Mouse (Mus musculus) kidney, embryonic 14.5 days (tissue): ENCODE measurements around the gene Slamf9. TPM values are rescaled to one million over a fixed set of nuclear protein-coding genes. Genes with fewer than 3 reads are reported as not detected.
A peak's percentile ranks its signal among the peaks of the same experiment; 100 is the strongest.

ENCODE experiments used
- ATAC-seq: fragments of 200-750 bp; cut with Nextera tagmentation; 2 replicates; pipeline ENCODE4 v1.8.0; 2017; ENCODE audit warnings: moderate number of reproducible peaks, mild to moderate bottlenecking, moderate TSS enrichment, moderate library complexity; ENCODE audit not compliant: low FRiP score, low TSS enrichment
- H3K27ac ChIP-seq: fragments of 300-500 bp; sonication (generic); 2 replicates; pipeline ENCODE4 v1.5.1; 2014; ENCODE audit warnings: low read depth, mild to moderate bottlenecking, low read length, moderate library complexity, mixed read lengths
- H3K27me3 ChIP-seq: fragments of 300-500 bp; sonication (generic); 2 replicates; pipeline ENCODE4 v1.6.1; 2014; ENCODE audit warnings: mild to moderate bottlenecking, low read length; ENCODE audit not compliant: control insufficient read depth, insufficient read depth
- H3K36me3 ChIP-seq: fragments of 300-500 bp; sonication (generic); 2 replicates; pipeline ENCODE4 v1.6.1; 2014; ENCODE audit warnings: low read length, mixed read lengths; ENCODE audit not compliant: control insufficient read depth, insufficient read depth
- H3K4me1 ChIP-seq: fragments of 300-500 bp; sonication (generic); 2 replicates; pipeline ENCODE4 v1.6.1; 2014; ENCODE audit warnings: low read length, mixed read lengths; ENCODE audit not compliant: control insufficient read depth, insufficient read depth
- H3K4me2 ChIP-seq: fragments of 300-500 bp; sonication (generic); replicated peaks from 2 replicates; pipeline ENCODE4 v1.6.1; 2014; ENCODE audit warnings: low read depth, mild to moderate bottlenecking, low read length
- H3K4me3 ChIP-seq: fragments of 300-500 bp; sonication (generic); 2 replicates; pipeline ENCODE4 v1.5.1; 2014; ENCODE audit warnings: mild to moderate bottlenecking, low read length
- H3K9ac ChIP-seq: fragments of 300-500 bp; sonication (generic); 2 replicates; pipeline ENCODE4 v1.6.1; 2014; ENCODE audit warnings: low read depth, mild to moderate bottlenecking, low read length, moderate library complexity
- H3K9me3 ChIP-seq: fragments of 300-500 bp; sonication (generic); 2 replicates; pipeline ENCODE4 v1.6.1; 2016; ENCODE audit warnings: low read length; ENCODE audit not compliant: control insufficient read depth
- WGBS: fragments of 180-500 bp; shearing (Covaris S2); extraction: QIAGEN DNeasy Blood & Tissue Kit; methylation state at CpG from one replicate; pipeline ENCODE4 v1.1.7; 2014; 5-methylcytosine and 5-hydroxymethylcytosine counted together
- polyA plus RNA-seq: library from polyadenylated mRNA; unstranded; fragments of >200 nt; fragmentation: Nextera tagmentation; extraction: Ambion mirVana; gene quantifications from 2 replicates; pipeline ENCODE4 v1.2.1, GENCODE M21; 2014

Gene Slamf9
- polyA plus RNA-seq, 1 experiment from 2014 or later = 0.74 TPM

DNA sequence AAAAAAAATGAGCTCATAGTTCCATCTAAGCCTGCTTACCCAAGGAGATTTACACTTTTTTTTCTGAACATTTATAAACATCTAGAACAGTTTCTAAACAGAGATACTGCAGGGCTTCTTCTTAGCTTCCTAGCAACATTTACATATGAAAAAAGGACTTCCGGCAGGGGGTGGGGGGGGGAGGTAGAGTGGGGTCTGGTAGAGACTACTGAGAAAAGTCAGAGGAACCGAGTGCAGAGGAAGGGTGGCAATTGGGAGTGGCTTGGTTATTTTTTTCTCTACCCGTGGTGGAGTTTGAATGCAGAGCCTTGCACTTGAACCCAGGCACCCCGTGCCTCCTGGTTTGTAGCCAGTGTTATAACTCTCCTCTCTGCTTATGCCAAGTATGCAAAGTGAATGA, 19.7 kb upstream of the Slamf9 start:
- H3K4me1 ChIP-seq = no peaks in the 10 kb centered on the region
- no peak overlapping the region for H3K4me3 ChIP-seq
- H3K27ac ChIP-seq = no peak overlapping the region
- WGBS = 36% methylated on average over 4 of the region's 4 CpGs
- no peaks in the 10 kb centered on the region for H3K9me3 ChIP-seq
- H3K9ac ChIP-seq = no peak overlapping the region
- 0 out of 2 replicates have a peak, but pooled peaks cover 2% of the 10 kb centered on the region for H3K27me3 ChIP-seq
- no peak overlapping the region for H3K4me2 ChIP-seq
- no peak for ATAC-seq
- no peaks in the 10 kb centered on the region for H3K36me3 ChIP-seq

DNA sequence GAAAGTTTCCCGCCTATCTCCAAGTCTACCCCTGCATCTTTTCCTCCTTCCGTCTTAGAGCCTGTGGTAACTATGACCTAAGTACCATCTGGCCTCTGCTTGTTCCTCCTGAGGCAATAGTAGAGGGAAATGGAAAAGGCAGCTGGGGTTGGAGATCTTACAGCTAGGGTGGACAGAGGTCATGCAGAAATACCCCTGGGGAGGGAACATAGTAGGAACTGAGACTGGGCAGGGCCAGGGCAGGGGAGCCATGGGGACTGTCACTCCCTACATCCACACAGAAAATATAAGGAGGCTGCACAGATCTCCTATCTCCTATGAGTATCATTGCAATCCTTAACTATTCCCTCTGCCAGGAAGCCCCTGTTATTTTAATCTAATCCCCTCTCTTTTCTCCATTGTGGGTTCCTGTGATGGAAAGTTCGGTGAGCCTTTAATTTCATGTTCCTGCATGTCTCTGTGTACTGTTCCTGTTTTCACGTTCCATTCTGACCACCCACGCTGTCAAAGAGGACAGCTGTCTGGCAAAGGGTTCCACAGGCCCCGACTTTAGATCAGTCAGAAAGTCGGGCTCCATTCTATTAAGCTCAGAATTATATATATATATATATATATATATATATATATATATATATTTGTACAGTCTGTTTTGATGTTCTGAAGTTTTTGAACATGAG, 19.0 kb upstream of the Slamf9 start:
- H3K4me2 ChIP-seq = no peak overlapping the region
- ATAC-seq = no peak
- H3K27ac ChIP-seq = no peak overlapping the region
- H3K9me3 ChIP-seq = no peaks in the 10 kb centered on the region
- H3K4me1 ChIP-seq = no peaks in the 10 kb centered on the region
- H3K9ac ChIP-seq = no peak overlapping the region
- H3K36me3 ChIP-seq = no peaks in the 10 kb centered on the region
- H3K4me3 ChIP-seq = no peak overlapping the region
- H3K27me3 ChIP-seq = 0 out of 2 replicates have a peak, but pooled peaks cover under 1% of the 10 kb centered on the region
- WGBS = 75% methylated on average over 7 of the region's 7 CpGs

DNA sequence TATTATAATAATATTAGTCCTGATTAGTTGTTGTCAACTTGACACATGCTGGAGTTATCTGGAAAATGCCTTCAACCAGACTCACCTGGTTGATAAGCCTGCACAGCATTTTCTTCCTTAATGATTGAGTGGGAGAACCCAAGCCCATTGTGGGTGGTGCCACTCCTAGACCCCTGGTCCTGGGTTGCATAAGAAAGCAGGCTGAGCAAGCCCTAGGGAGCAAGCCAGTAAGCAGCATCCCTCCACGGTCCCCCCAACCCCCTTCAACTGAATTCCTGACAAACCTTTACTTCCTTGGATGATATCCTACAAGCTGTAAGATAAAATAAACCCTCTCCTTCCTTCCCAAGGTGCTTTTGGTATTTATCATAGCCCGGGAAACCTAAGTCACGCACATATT, 18.0 kb upstream of the Slamf9 start:
- Histone ChIP-seq H3K4me2 (no peak overlapping the region), H3K4me3 (no peak overlapping the region), H3K9ac (no peak overlapping the region), H3K9me3 (no peaks in the 10 kb centered on the region), H3K27me3 (no peaks in the 10 kb centered on the region), H3K36me3 (no peaks in the 10 kb centered on the region), H3K27ac (no peak overlapping the region), H3K4me1 (0 out of 2 replicates have a peak, but pooled peaks cover 2% of the 10 kb centered on the region)
- WGBS = 84% methylated on average over 3 of the region's 3 CpGs
- no peak for ATAC-seq

DNA sequence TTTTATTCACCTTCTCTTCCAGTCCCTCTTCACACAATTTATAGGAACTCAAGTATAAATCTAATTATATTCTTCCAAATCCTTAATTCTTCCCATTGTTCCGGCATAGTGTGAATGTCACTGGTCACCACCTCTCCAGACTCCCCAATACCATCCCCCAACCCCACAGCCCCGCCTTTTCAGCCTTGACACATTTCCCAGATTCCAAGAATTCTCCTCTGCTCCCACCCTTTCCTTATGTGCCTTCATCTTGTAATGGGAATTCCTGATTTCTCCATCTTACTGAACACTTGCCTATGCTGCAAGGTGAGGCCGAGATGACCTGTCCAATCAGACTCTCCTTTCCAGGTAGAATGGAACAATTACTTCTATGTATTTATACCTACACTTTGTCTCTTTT, 17.1 kb upstream of the Slamf9 start:
- 91% methylated on average over 3 of the region's 3 CpGs for WGBS
- Histone ChIP-seq H3K36me3 (no peaks in the 10 kb centered on the region), H3K4me3 (no peak overlapping the region), H3K9ac (no peak overlapping the region), H3K9me3 (no peaks in the 10 kb centered on the region), H3K27me3 (no peaks in the 10 kb centered on the region), H3K4me1 (0 out of 2 replicates have a peak, but pooled peaks cover 4% of the 10 kb centered on the region), H3K27ac (no peak overlapping the region), H3K4me2 (no peak overlapping the region)
- ATAC-seq = no peak

DNA sequence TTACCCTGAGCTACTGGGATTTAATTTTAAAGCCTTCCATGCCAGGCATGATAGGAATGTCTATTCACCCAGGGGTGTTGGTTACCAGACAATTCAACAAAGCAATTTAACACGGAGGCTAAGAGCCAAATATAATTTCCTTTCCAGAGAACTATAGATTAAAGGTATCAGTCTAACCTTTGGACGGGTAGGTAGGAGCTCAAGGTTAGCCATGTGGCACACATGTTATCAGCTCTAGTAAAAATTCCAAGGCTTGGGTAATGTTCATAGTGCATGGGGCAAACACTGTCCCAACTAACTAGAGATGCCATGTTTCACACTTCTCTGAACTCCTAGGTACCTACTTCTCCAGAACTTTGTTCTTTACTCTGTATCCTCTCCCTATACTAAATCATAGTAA, 13.6 kb upstream of the Slamf9 start:
- H3K9ac ChIP-seq = no peak overlapping the region
- no peak for ATAC-seq
- 0 out of 2 replicates have a peak, but pooled peaks cover 4% of the 10 kb centered on the region for H3K4me1 ChIP-seq
- no peak overlapping the region for H3K4me2 ChIP-seq
- H3K27me3 ChIP-seq = 0 out of 2 replicates have a peak, but pooled peaks cover 2% of the 10 kb centered on the region
- H3K36me3 ChIP-seq = no peaks in the 10 kb centered on the region
- WGBS = 80% methylated on average over 2 of the region's 2 CpGs
- H3K9me3 ChIP-seq = no peaks in the 10 kb centered on the region
- no peak overlapping the region for H3K4me3 ChIP-seq
- H3K27ac ChIP-seq = no peak overlapping the region

DNA sequence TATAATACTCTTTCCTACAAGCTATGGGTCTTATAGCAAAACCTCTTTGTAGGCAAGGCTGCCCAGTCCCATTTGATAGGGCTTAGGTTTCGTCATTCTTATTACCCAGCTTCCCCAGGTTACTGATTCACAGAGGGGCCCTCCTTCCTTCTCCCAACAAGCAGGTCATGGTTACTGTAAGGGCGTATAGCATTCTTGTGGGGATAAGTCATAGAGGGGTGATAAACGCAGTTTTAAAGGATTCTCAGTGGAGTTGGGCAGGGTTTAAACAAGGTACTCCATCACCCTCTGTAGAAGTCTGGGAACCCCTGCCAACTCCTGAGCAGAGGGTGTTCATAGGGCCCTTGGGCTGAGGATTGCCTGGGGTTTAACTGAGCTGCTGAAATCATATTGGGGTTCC, 12.6 kb upstream of the Slamf9 start:
- peak; percentile 61; the same call in 1 of the 2 replicates for ATAC-seq
- Histone ChIP-seq H3K9ac (no peak overlapping the region), H3K4me1 (0 out of 2 replicates have a peak, but pooled peaks cover 4% of the 10 kb centered on the region), H3K27me3 (0 out of 2 replicates have a peak, but pooled peaks cover 2% of the 10 kb centered on the region), H3K9me3 (no peaks in the 10 kb centered on the region), H3K4me2 (no peak overlapping the region), H3K27ac (no peak overlapping the region), H3K36me3 (no peaks in the 10 kb centered on the region), H3K4me3 (no peak overlapping the region)
- 58% methylated on average over 3 of the region's 3 CpGs for WGBS

DNA sequence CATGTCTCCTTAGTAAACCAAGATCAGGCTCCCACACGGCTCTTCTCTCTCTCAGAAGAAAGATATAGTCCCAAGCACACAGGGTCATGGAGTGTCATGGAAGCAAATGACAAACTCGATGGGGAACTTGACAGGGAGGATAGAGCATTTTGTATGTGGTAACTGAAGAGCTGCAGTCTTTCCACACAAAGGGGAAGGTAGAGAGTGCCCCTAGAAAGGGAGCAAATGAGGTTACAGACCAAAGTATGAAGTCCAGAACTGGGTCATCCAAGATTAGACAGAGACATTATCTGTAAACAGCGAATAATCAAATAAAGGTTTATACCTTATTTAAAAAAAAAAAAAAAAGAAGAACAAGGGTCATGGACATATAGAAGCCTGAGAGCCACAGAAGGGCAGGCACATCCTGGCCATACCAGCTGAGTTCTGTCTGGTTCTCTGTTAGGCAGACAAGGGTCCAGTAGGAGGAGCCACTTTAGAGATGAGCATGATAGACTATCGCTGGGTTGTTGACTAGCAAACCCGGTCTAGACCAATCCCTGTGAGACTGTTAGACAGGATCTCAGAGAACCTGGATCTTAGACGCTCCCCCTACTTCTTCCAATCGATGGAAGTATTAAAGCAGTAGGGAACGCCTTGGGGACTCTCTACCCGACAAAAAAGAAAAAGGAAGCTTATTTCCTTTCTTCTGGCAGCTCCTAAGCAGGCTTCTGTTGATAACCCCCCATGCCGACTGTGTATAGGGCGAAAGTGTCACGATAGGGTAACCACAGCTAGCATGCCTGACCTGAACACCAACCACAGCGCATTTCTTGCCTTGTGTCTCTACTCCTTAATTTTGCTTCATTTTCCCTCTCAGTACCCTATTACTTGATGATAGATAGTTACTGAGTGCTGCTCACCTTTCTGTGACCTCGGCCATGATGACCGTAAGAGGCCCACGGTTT, 11.5 kb upstream of the Slamf9 start:
- no peak overlapping the region for H3K4me2 ChIP-seq
- 75% methylated on average over 16 of the region's 16 CpGs for WGBS
- H3K4me3 ChIP-seq = no peak overlapping the region
- no peak for ATAC-seq
- H3K36me3 ChIP-seq = no peaks in the 10 kb centered on the region
- H3K4me1 ChIP-seq = 0 out of 2 replicates have a peak, but pooled peaks cover 4% of the 10 kb centered on the region
- H3K9ac ChIP-seq = no peak overlapping the region
- H3K27ac ChIP-seq = no peak overlapping the region
- 0 out of 2 replicates have a peak, but pooled peaks cover 2% of the 10 kb centered on the region for H3K27me3 ChIP-seq
- no peaks in the 10 kb centered on the region for H3K9me3 ChIP-seq

- Histone ChIP-seq H3K4me2 (no peak overlapping the region), H3K4me1 (no peaks in the 10 kb centered on the region), H3K4me3 (no peak overlapping the region), H3K27ac (no peak overlapping the region), H3K9me3 (no peaks in the 10 kb centered on the region), H3K9ac (no peak overlapping the region), H3K36me3 (no peaks in the 10 kb centered on the region), H3K27me3 (0 out of 2 replicates have a peak, but pooled peaks cover 2% of the 10 kb centered on the region)
- no peak for ATAC-seq
- WGBS = 85% methylated on average over 11 of the region's 11 CpGs
These were observed 6.8 kb upstream of the Slamf9 start for GRCm38 (mm10) chr1:172468301-172468877.
